ENCODE assay signal across 29 mouse cellular contexts in the genomic region with DNA sequence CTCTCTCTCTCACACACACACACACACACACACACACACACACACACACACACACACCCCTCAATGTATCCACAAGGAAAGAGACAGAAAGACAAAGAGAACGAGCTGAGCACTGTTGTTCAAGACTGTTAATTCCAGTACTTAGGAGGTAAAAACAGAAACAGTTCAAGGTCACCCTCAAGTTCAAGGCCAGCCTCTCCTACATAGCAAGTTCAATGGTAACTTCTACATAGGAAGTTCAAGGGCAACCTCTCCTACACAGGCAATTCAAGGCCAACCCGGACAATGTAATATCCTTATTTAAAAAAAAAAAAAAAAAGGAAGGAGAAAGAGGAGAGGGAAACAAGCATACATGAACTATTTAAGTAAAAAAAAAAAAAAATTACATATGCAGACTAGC. TPM values are rescaled to one million over a fixed set of nuclear protein-coding genes. Genes with fewer than 3 reads are reported as not detected.
DNase-seq lines count a peak whose midpoint lies in the region; ATAC-seq and TF ChIP-seq lines count a peak whose summit lies in the region.
"Had no signal": no experiment of that assay in that cellular context is flagged by ENCODE, and none has a peak within 500 bp of the region (broad histone marks: within the 10 kb centered on the region; RNA-seq: fewer than 3 reads in every experiment).

No protein-coding gene starts in this region.

- intact Hi-C loops in heart, postnatal 36 days (cut with DNase I): loop anchor here (10.0 kb wide), 1 partner anchor 772 kb away; no protein-coding TSS in a partner anchor

- no peak overlapping the region for H3K9ac ChIP-seq in heart, embryonic 11.5 days (ENCODE audit: low read depth, low read length)
- H3K9ac ChIP-seq in heart, embryonic 14.5 days (ENCODE audit: low read length): no peak overlapping the region
- H3K9ac ChIP-seq in ES-Bruce4 (ENCODE audit: low read depth, poor library complexity, severe bottlenecking) (no peak overlapping the region), ES-E14 (ENCODE audit: insufficient read depth, low read depth, low read length, poor library complexity, severe bottlenecking) (no peak overlapping the region)
- H3K9ac ChIP-seq: forebrain, embryonic 13.5 days; hindbrain, embryonic 13.5 days; intestine, embryonic 15.5 days; kidney, embryonic 15.5 days had no signal

- no peak overlapping the region for H3K4me2 ChIP-seq in heart, embryonic 11.5 days
- H3K4me2 ChIP-seq in heart, embryonic 14.5 days (ENCODE audit: low read length): no peak overlapping the region
- H3K4me2 ChIP-seq: forebrain, embryonic 13.5 days; hindbrain, embryonic 13.5 days; intestine, embryonic 15.5 days; kidney, embryonic 15.5 days had no signal

- no peaks in the 10 kb centered on the region for H3K36me3 ChIP-seq in heart, embryonic 11.5 days (ENCODE audit: control insufficient read depth, insufficient read depth, low read length)
- no peaks in the 10 kb centered on the region for H3K36me3 ChIP-seq in heart, embryonic 14.5 days (ENCODE audit: control insufficient read depth, insufficient read depth, low read length)
- H3K36me3 ChIP-seq in ES-Bruce4 (ENCODE audit: control insufficient read depth, insufficient read depth, low read length, poor library complexity, severe bottlenecking) (no peaks in the 10 kb centered on the region), ES-E14 (ENCODE audit: control insufficient read depth, insufficient read depth, low read length, poor library complexity, severe bottlenecking) (no peaks in the 10 kb centered on the region)
- H3K36me3 ChIP-seq: forebrain, embryonic 10.5 days; hindbrain, embryonic 10.5 days; hindbrain, embryonic 13.5 days; intestine, embryonic 15.5 days; kidney, embryonic 15.5 days had no signal

- WGBS in heart, embryonic 11.5 days (ENCODE audit: insufficient replicate concordance): 64% methylated on average over 2 of the region's 2 CpGs
- WGBS in heart, embryonic 14.5 days: 60% methylated on average over 2 of the region's 2 CpGs

- no peaks in the 10 kb centered on the region for H3K9me3 ChIP-seq in heart, embryonic 11.5 days (replicated peaks; ENCODE audit: control insufficient read depth, low read length)
- H3K9me3 ChIP-seq in heart, embryonic 14.5 days (ENCODE audit: control insufficient read depth, low read length): 0 out of 2 replicates have a peak, but pooled peaks cover 4% of the 10 kb centered on the region
- H3K9me3 ChIP-seq in ES-Bruce4 (replicated peaks; ENCODE audit: control insufficient read depth, insufficient read depth, low read length, poor library complexity, severe bottlenecking) (no peaks in the 10 kb centered on the region), ES-E14 (ENCODE audit: control insufficient read depth, insufficient read depth, low read depth, low read length) (no peaks in the 10 kb centered on the region)
- H3K9me3 ChIP-seq: forebrain, embryonic 10.5 days; hindbrain, embryonic 10.5 days; intestine, embryonic 15.5 days; kidney, embryonic 15.5 days had no signal

- TF ChIP-seq CTCF in ES-Bruce4 (IDR thresholded peaks at IDR 0.05; ENCODE audit: low read depth, low read length): no peak

- TF ChIP-seq POLR2A in ES-Bruce4 (IDR thresholded peaks at IDR 0.05; ENCODE audit: insufficient read depth, low read length): no peak

- in situ Hi-C loops in ES-E14 (cut with MboI; ENCODE audit: low sequenced_read_pairs in 2 of 2, unreplicated experiment in 2 of 2): no loop called here

- peaks cover 8% of the 10 kb centered on the region; the same call in 1 of the 2 replicates for H3K4me1 ChIP-seq in heart, embryonic 11.5 days (ENCODE audit: control insufficient read depth, insufficient read depth, low read length)
- H3K4me1 ChIP-seq in heart, embryonic 14.5 days (ENCODE audit: control insufficient read depth in 2 of 2, insufficient read depth in 2 of 2, low read length in 2 of 2): peaks cover 9 to 10% of the 10 kb centered on the region in 2 experiments; a peak in 3 of 4 replicates
- H3K4me1 ChIP-seq in ES-Bruce4 (ENCODE audit: control insufficient read depth, insufficient read depth, low read length) (no peaks in the 10 kb centered on the region), ES-E14 (ENCODE audit: control insufficient read depth in 2 of 2, insufficient read depth in 2 of 2, low read length in 2 of 2, poor library complexity in 1 of 2) (peaks cover 17 to 19% of the 10 kb centered on the region in 2 experiments)

- DNase-seq in heart, adult 8-10 months (ENCODE audit: low spot score): no peak
- DNase-seq in heart, postnatal 36 days: no peak
- DNase-seq in ES-E14 (ENCODE audit: low read depth, low spot score): no peak
- DNase-seq in spleen, postnatal 14 days (ENCODE audit: low spot score in 2 of 2): no peak
- DNase-seq in layer of hippocampus, adult 18-20 months (ENCODE audit: low spot score in 2 of 2): no peak
- DNase-seq: adrenal gland, adult 8-10 months; adrenal gland, postnatal 25 days; B cell, adult 2 months; cerebellum, adult 11-12 months; cerebellum, adult 8-10 months; gastrocnemius, postnatal 10 days; gastrocnemius, postnatal 36 days; heart, postnatal 14 days; kidney, adult 11 months; kidney, adult 8-10 months had no signal

- TF ChIP-seq EP300 in ES-Bruce4 (IDR thresholded peaks at IDR 0.05; ENCODE audit: insufficient read depth, low read depth, low read length): no peak

- no peak for ATAC-seq in heart, embryonic 11.5 days (replicated peaks; ENCODE audit: insufficient number of reproducible peaks, low FRiP score, low TSS enrichment)
- ATAC-seq in heart, embryonic 14.5 days (ENCODE audit: insufficient number of reproducible peaks, insufficient read depth, low FRiP score, low read depth): no peak
- ATAC-seq: activated CD4-positive, CD25-positive, alpha-beta regulatory T cell, adult 4 months; forebrain, embryonic 13.5 days; forebrain, embryonic 16.5 days; hindbrain, embryonic 16.5 days; intestine, embryonic 15.5 days; Patski had no signal

- no peaks in the 10 kb centered on the region for H3K27me3 ChIP-seq in heart, embryonic 11.5 days (ENCODE audit: control insufficient read depth, insufficient read depth, low read length)
- no peaks in the 10 kb centered on the region for H3K27me3 ChIP-seq in heart, embryonic 14.5 days (ENCODE audit: control insufficient read depth, insufficient read depth, low read length)
- H3K27me3 ChIP-seq in ES-Bruce4 (ENCODE audit: control insufficient read depth, insufficient read depth, low read length, poor library complexity, severe bottlenecking): no peaks in the 10 kb centered on the region
- H3K27me3 ChIP-seq: CH12.LX; forebrain, embryonic 13.5 days; hindbrain, embryonic 13.5 days; intestine, embryonic 15.5 days; kidney, embryonic 15.5 days; Patski had no signal

- 0 out of 2 replicates have a peak overlapping the region, but pooled peaks have one; percentile 22 for H3K27ac ChIP-seq in heart, embryonic 11.5 days (ENCODE audit: low read depth, low read length)
- H3K27ac ChIP-seq in heart, embryonic 14.5 days (replicated peaks in 1 of 2; ENCODE audit: control insufficient read depth in 1 of 2, insufficient read depth in 1 of 2, low read depth in 2 of 2, low read length in 2 of 2): peak overlapping the region; percentile 46 to 56
- H3K27ac ChIP-seq in ES-Bruce4 (ENCODE audit: insufficient read depth, low read length) (0 out of 2 replicates have a peak overlapping the region, but pooled peaks have one; percentile 65), ES-E14 (ENCODE audit: insufficient read depth, low read depth, low read length, poor library complexity, severe bottlenecking) (peak overlapping the region; percentile 16; the same call in 1 of the 2 replicates)
- H3K27ac ChIP-seq: forebrain, embryonic 10.5 days; forebrain, embryonic 13.5 days; hindbrain, embryonic 10.5 days; hindbrain, embryonic 13.5 days; intestine, embryonic 15.5 days had no signal

- no peak overlapping the region for H3K4me3 ChIP-seq in heart, embryonic 11.5 days (ENCODE audit: low read depth, low read length)
- no peak overlapping the region for H3K4me3 ChIP-seq in heart, embryonic 14.5 days (ENCODE audit: control insufficient read depth in 1 of 2, insufficient read depth in 1 of 2, low read depth in 1 of 2, low read length in 2 of 2)
- H3K4me3 ChIP-seq in ES-Bruce4 (ENCODE audit: low read depth, low read length): no peak overlapping the region
- H3K4me3 ChIP-seq in ES-E14 (ENCODE audit: insufficient read depth in 1 of 2, low read depth in 1 of 2, low read length in 2 of 2, poor library complexity in 1 of 2, severe bottlenecking in 1 of 2): no peak overlapping the region
- H3K4me3 ChIP-seq: forebrain, embryonic 10.5 days; forebrain, embryonic 13.5 days; hindbrain, embryonic 10.5 days; hindbrain, embryonic 13.5 days; intestine, embryonic 15.5 days; kidney, embryonic 15.5 days had no signal

TF ChIP-seq in ES-E14, 5 proteins besides CTCF, POLR2A, EP300 and RAD21:
- TF ChIP-seq ZNF384 (IDR thresholded peaks at IDR 0.05; ENCODE audit: low read depth, low read length) (peak; percentile 67), HCFC1 (IDR thresholded peaks at IDR 0.05; ENCODE audit: borderline replicate concordance, insufficient read depth, low read length) (no peak)
TF ChIP-seq in ES-E14: peak in this region for 1.

RNA-seq across cellular contexts. Expression of gene Smyd3, which starts 30.6 kb away (rescaled TPM):
- polyA plus RNA-seq in heart, embryonic 11.5 days (2014; fragmentation: Nextera tagmentation; extraction: Ambion mirVana): 12.2 and 12.6 TPM in 2 replicates
- total RNA-seq in heart, adult 8-10 months (2022): 1 to 10 TPM; 7.0 to 8.3 (median 7.8) TPM
- polyA plus RNA-seq in heart, embryonic 14.5 days (2014; fragmentation: Nextera tagmentation; extraction: Ambion mirVana): 11.0 and 11.3 TPM in 2 replicates
- total RNA-seq in heart, postnatal 36 days (2021): 1 to 10 TPM; 6.9 to 7.2 TPM
- 40.2 and 44.0 TPM in 2 replicates for polyA plus RNA-seq in ES-Bruce4 (2011; ENCODE audit: insufficient read depth, insufficient read length, low read depth, missing spikeins)
- total RNA-seq in ES-E14 (2012; rRNA removed): 18.3 and 26.5 TPM in 2 replicates
- 10 to 100 TPM; 22.4 TPM for total RNA-seq in layer of hippocampus, adult 18-20 months (2021)

RNA-seq across cellular contexts. Expression of gene Tfb2m, which starts 58.8 kb away (rescaled TPM):
- 20.7 and 30.6 TPM in 2 replicates for polyA plus RNA-seq in heart, embryonic 11.5 days (2014; fragmentation: Nextera tagmentation; extraction: Ambion mirVana)
- total RNA-seq in heart, adult 8-10 months (2022): 10 to 100 TPM; 65.3 to 73.3 (median 69.0) TPM
- 26.6 and 29.0 TPM in 2 replicates for polyA plus RNA-seq in heart, embryonic 14.5 days (2014; fragmentation: Nextera tagmentation; extraction: Ambion mirVana)
- 10 to 100 TPM; 49.4 to 56.2 TPM for total RNA-seq in heart, postnatal 36 days (2021)
- polyA plus RNA-seq in ES-Bruce4 (2011; ENCODE audit: insufficient read depth, insufficient read length, low read depth, missing spikeins): 23.1 and 26.5 TPM in 2 replicates
- total RNA-seq in ES-E14 (2012; rRNA removed): 13.1 and 18.7 TPM in 2 replicates
- 10 to 100 TPM; 23.3 to 28.7 TPM for total RNA-seq in layer of hippocampus, adult 18-20 months (2021)

RNA-seq across cellular contexts. Expression of gene Cnst, which starts 58.9 kb away (rescaled TPM):
- 13.2 and 17.1 TPM in 2 replicates for polyA plus RNA-seq in heart, embryonic 11.5 days (2014; fragmentation: Nextera tagmentation; extraction: Ambion mirVana)
- total RNA-seq in heart, adult 8-10 months (2022): 10 to 100 TPM; 44.7 to 54.0 (median 46.4) TPM
- polyA plus RNA-seq in heart, embryonic 14.5 days (2014; fragmentation: Nextera tagmentation; extraction: Ambion mirVana): 17.6 and 18.1 TPM in 2 replicates
- total RNA-seq in heart, postnatal 36 days (2021): 10 to 100 TPM; 45.2 to 45.4 TPM
- polyA plus RNA-seq in ES-Bruce4 (2011; ENCODE audit: insufficient read depth, insufficient read length, low read depth, missing spikeins): 10.2 and 11.6 TPM in 2 replicates
- total RNA-seq in ES-E14 (2012; rRNA removed): 11.2 and 12.8 TPM in 2 replicates
- total RNA-seq in layer of hippocampus, adult 18-20 months (2021): 10 to 100 TPM; 32.4 to 33.2 TPM
